Mouse (Mus musculus) erythroblast, embryonic 14.5 days (primary cell): ENCODE measurements at regions not wholly inside any gene's neighbourhood (a gene's known extent, or its start where the extent isn't known, plus 50 kb on each side); places are given as distances from the start of the nearest gene placed in this dataset.

Source experiments
- H3K27me3 ChIP-seq: 2 replicates; pipeline ENCODE4 v1.6.1; 2012; ENCODE audit warnings: inconsistent platforms; ENCODE audit not compliant: control insufficient read depth
- H3K36me3 ChIP-seq: 2 replicates; pipeline ENCODE4 v1.6.1; 2012; ENCODE audit warnings: mild to moderate bottlenecking, inconsistent platforms; ENCODE audit not compliant: control insufficient read depth
- H3K4me1 ChIP-seq: 2 replicates; pipeline ENCODE4 v1.6.1; 2012; ENCODE audit warnings: inconsistent platforms; ENCODE audit not compliant: control insufficient read depth
- H3K4me3 ChIP-seq: replicated peaks from 2 replicates; pipeline ENCODE3; 2012; ENCODE audit warnings: moderate library complexity, mild to moderate bottlenecking, inconsistent platforms
- H3K9me3 ChIP-seq: 2 replicates; pipeline ENCODE4 v1.6.1; 2012; ENCODE audit warnings: low read length, inconsistent platforms, mixed read lengths; ENCODE audit not compliant: control insufficient read depth
- GATA1 ChIP-seq: IDR thresholded peaks from 2 replicates; pipeline ENCODE4 v1.6.1; 2012; ENCODE audit warnings: low read length, inconsistent platforms, mixed read lengths
- TAL1 ChIP-seq: IDR thresholded peaks from 3 replicates; pipeline ENCODE4 v1.6.1; 2012; ENCODE audit warnings: low read length, inconsistent platforms, mixed read lengths

- Histone ChIP-seq H3K9me3 (no peaks in the 10 kb centered on the region), H3K27me3 (no peaks in the 10 kb centered on the region), H3K4me1 (no peaks in the 10 kb centered on the region), H3K36me3 (no peaks in the 10 kb centered on the region), H3K4me3 (no peak overlapping the region)
- no peak for TF ChIP-seq GATA1
These were observed 240.3 kb downstream of the Hlx start for GRCm38 (mm10) chr1:184492115-184492514.

GRCm38 (mm10) chr1:184491252-184491651, 241.2 kb downstream of the Hlx start:
- Histone ChIP-seq H3K4me1 (no peaks in the 10 kb centered on the region), H3K27me3 (no peaks in the 10 kb centered on the region), H3K4me3 (no peak overlapping the region), H3K9me3 (no peaks in the 10 kb centered on the region), H3K36me3 (no peaks in the 10 kb centered on the region)
- TF ChIP-seq TAL1 (no peak), GATA1 (no peak)

- Histone ChIP-seq H3K4me1 (no peaks in the 10 kb centered on the region), H3K36me3 (no peaks in the 10 kb centered on the region), H3K9me3 (no peaks in the 10 kb centered on the region), H3K27me3 (no peaks in the 10 kb centered on the region), H3K4me3 (no peak overlapping the region)
- TF ChIP-seq TAL1 (no peak), GATA1 (no peak)
These were observed 245.0 kb downstream of the Hlx start for GRCm38 (mm10) chr1:184487409-184487808.

GRCm38 (mm10) chr1:184484801-184485200, 247.6 kb downstream of the Hlx start:
- Histone ChIP-seq H3K4me3 (no peak overlapping the region), H3K4me1 (no peaks in the 10 kb centered on the region), H3K36me3 (no peaks in the 10 kb centered on the region), H3K9me3 (no peaks in the 10 kb centered on the region), H3K27me3 (no peaks in the 10 kb centered on the region)
- TF ChIP-seq GATA1 = no peak
- no peak for TF ChIP-seq TAL1

GRCm38 (mm10) chr1:184483371-184483770, 249.0 kb downstream of the Hlx start:
- Histone ChIP-seq H3K4me3 (no peak overlapping the region), H3K4me1 (no peaks in the 10 kb centered on the region), H3K9me3 (no peaks in the 10 kb centered on the region), H3K27me3 (no peaks in the 10 kb centered on the region), H3K36me3 (no peaks in the 10 kb centered on the region)
- no peak for TF ChIP-seq TAL1
- TF ChIP-seq GATA1 = no peak

GRCm38 (mm10) chr1:184482026-184482425, 250.4 kb downstream of the Hlx start:
- TF ChIP-seq GATA1 = no peak
- TF ChIP-seq TAL1 = no peak
- no peak overlapping the region for H3K4me3 ChIP-seq

GRCm38 (mm10) chr1:184480571-184481220, 251.7 kb downstream of the Hlx start:
- no peaks in the 10 kb centered on the region for H3K27me3 ChIP-seq
- no peaks in the 10 kb centered on the region; the same call in none of the 2 replicates for H3K4me1 ChIP-seq
- H3K9me3 ChIP-seq = no peaks in the 10 kb centered on the region
- no peaks in the 10 kb centered on the region for H3K36me3 ChIP-seq
- TF ChIP-seq TAL1 (no peak), GATA1 (no peak)
- no peak overlapping the region for H3K4me3 ChIP-seq

More at GRCm38 (mm10) chr1:184482026-184482425, 250.4 kb downstream of the Hlx start:
- Histone ChIP-seq H3K36me3 (no peaks in the 10 kb centered on the region), H3K4me1 (no peaks in the 10 kb centered on the region), H3K9me3 (no peaks in the 10 kb centered on the region), H3K27me3 (no peaks in the 10 kb centered on the region)

- no peak overlapping the region for H3K4me3 ChIP-seq
- no peaks in the 10 kb centered on the region for H3K27me3 ChIP-seq
- H3K9me3 ChIP-seq = no peaks in the 10 kb centered on the region
- H3K36me3 ChIP-seq = no peaks in the 10 kb centered on the region
- no peak for TF ChIP-seq TAL1
- TF ChIP-seq GATA1 = no peak
- no peaks in the 10 kb centered on the region; the same call in none of the 2 replicates for H3K4me1 ChIP-seq
These were observed 254.4 kb downstream of the Hlx start for GRCm38 (mm10) chr1:184478006-184478405.

- TF ChIP-seq TAL1 (no peak), GATA1 (no peak)
- H3K27me3 ChIP-seq = no peaks in the 10 kb centered on the region
- no peaks in the 10 kb centered on the region for H3K9me3 ChIP-seq
- no peaks in the 10 kb centered on the region for H3K4me1 ChIP-seq
- no peak overlapping the region for H3K4me3 ChIP-seq
- H3K36me3 ChIP-seq = no peaks in the 10 kb centered on the region
These were observed 269.8 kb downstream of the Hlx start for GRCm38 (mm10) chr1:184462481-184463124.
